Mouse (Mus musculus) limb, embryonic 14.5 days (tissue): Measurements from ENCODE around the gene Rps23. TPM values are rescaled to one million over a fixed set of nuclear protein-coding genes. Genes with fewer than 3 reads are reported as not detected.
"Not testable (repeated sequence)": the region's sequence is repeated elsewhere in the genome, so short reads cannot be mapped to it uniquely, and the experiment has no call there.

Source experiments
- ATAC-seq: fragments of 200-750 bp; cut with Nextera tagmentation; 2 replicates; pipeline ENCODE4 v1.8.0; 2017; ENCODE audit warnings: low read depth, moderate number of reproducible peaks, moderate TSS enrichment; ENCODE audit not compliant: low FRiP score
- DNase-seq: peaks from one replicate; pipeline ENCODE4 v3.0.0-alpha.2; 2015; ENCODE audit warnings: low spot score
- H3K27ac ChIP-seq: fragments of 300-500 bp; sonication (generic); replicated peaks from 2 replicates; pipeline ENCODE4 v1.5.1; 2014; ENCODE audit warnings: low read depth, mild to moderate bottlenecking, low read length, moderate library complexity, mixed read lengths
- H3K27me3 ChIP-seq: fragments of 300-500 bp; sonication (generic); 2 replicates; pipeline ENCODE4 v1.6.1; 2014; ENCODE audit warnings: low read length, mixed read lengths; ENCODE audit not compliant: control insufficient read depth, insufficient read depth
- H3K36me3 ChIP-seq: fragments of 300-500 bp; sonication (generic); 2 replicates; pipeline ENCODE4 v1.6.1; 2014; ENCODE audit warnings: mild to moderate bottlenecking, low read length, moderate library complexity, mixed read lengths; ENCODE audit not compliant: control insufficient read depth, insufficient read depth
- H3K4me1 ChIP-seq: fragments of 300-500 bp; sonication (generic); 2 replicates; pipeline ENCODE4 v1.6.1; 2014; ENCODE audit warnings: antibody characterized with exemption, low read length, mixed read lengths; ENCODE audit not compliant: control insufficient read depth, insufficient read depth
- H3K4me2 ChIP-seq: fragments of 300-500 bp; sonication (generic); replicated peaks from 2 replicates; pipeline ENCODE4 v1.6.1; 2014; ENCODE audit warnings: low read depth, mild to moderate bottlenecking, low read length, moderate library complexity; ENCODE audit not compliant: severe bottlenecking
- H3K4me3 ChIP-seq: fragments of 300-500 bp; sonication (generic); replicated peaks from 2 replicates; pipeline ENCODE4 v1.5.1; 2014; ENCODE audit warnings: low read length
- H3K9ac ChIP-seq: fragments of 300-500 bp; sonication (generic); 2 replicates; pipeline ENCODE4 v1.6.1; 2014; ENCODE audit warnings: mild to moderate bottlenecking, low read depth, low read length, moderate library complexity; ENCODE audit not compliant: severe bottlenecking
- H3K9me3 ChIP-seq: fragments of 300-500 bp; sonication (generic); 2 replicates; pipeline ENCODE4 v1.6.1; 2016; ENCODE audit warnings: low read length; ENCODE audit not compliant: control insufficient read depth
- POLR2A ChIP-seq: fragments of 200-500 bp; IDR thresholded peaks from 2 replicates; pipeline ENCODE4 v1.8.0; 2012; ENCODE audit warnings: inconsistent platforms, mild to moderate bottlenecking, moderate library complexity, borderline replicate concordance; ENCODE audit not compliant: insufficient read depth, insufficient read length; ENCODE audit errors: extremely low read depth
- WGBS: fragments of 180-500 bp; shearing (Covaris S2); extraction: QIAGEN DNeasy Blood & Tissue Kit; methylation state at CpG from one replicate; pipeline ENCODE4 v1.1.7; 2014; 5-methylcytosine and 5-hydroxymethylcytosine counted together
- polyA plus RNA-seq, 2 experiments: library from polyadenylated mRNA; depleted of rRNA in 1 of 2; stranded (reverse) in 1 of 2; unstranded in 1 of 2; fragments of >200 nt; fragmentation: Nextera tagmentation in 1 of 2; extraction: Ambion mirVana in 1 of 2; gene quantifications; 2 replicates each; pipeline versions ENCODE4 v1.2.1 to v1.2.3; 2012 to 2014

Rps23 gene
- polyA plus RNA-seq, 2 experiments: 334 to 1,530 TPM

DNA sequence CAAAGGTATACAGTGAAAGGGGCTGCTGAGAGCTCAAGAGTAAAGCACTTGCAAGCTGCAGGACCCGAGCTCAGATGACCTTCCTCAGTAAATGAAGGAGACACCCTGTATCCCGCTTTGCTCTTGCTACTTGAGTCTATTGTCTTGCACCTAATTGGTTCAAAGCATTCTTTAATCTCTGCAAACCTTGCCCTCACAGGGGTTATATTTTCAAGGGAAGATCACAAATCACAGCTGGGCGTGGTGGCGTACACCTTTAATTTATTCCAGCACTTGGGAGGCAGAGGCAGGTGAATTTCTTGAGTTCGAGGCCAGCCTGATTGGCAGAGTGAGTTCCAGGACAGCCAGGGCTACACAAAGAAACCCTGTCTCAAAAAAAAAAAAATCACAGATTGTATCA, 2.4 kb downstream of the Rps23 start:
- no peak overlapping the region for H3K4me3 ChIP-seq
- peaks cover 32% of the 10 kb centered on the region for H3K36me3 ChIP-seq
- DNase-seq: no peak
- H3K27ac ChIP-seq: no peak overlapping the region
- 93% methylated on average over 5 of the region's 5 CpGs for whole genome bisulfite sequencing
- TF ChIP-seq POLR2A: no peak
- H3K9ac ChIP-seq: no peak overlapping the region
- ATAC-seq: no peak
- no peak overlapping the region for H3K4me2 ChIP-seq
- no peaks in the 10 kb centered on the region for H3K4me1 ChIP-seq
- H3K27me3 ChIP-seq: no peaks in the 10 kb centered on the region
- H3K9me3 ChIP-seq: no peaks in the 10 kb centered on the region

GRCm38 (mm10) chr13:90926125-90926765, 3.5 kb downstream of the Rps23 start:
- ATAC-seq (no peak), DNase-seq (no peak)
- Histone ChIP-seq H3K27ac (no peak overlapping the region), H3K36me3 (peaks cover 32% of the 10 kb centered on the region), H3K4me1 (no peaks in the 10 kb centered on the region), H3K27me3 (no peaks in the 10 kb centered on the region), H3K4me2 (no peak overlapping the region), H3K9me3 (no peaks in the 10 kb centered on the region), H3K9ac (no peak overlapping the region), H3K4me3 (no peak overlapping the region)
- TF ChIP-seq POLR2A: no peak
- WGBS: 81% methylated on average over 7 of the region's 7 CpGs

DNA sequence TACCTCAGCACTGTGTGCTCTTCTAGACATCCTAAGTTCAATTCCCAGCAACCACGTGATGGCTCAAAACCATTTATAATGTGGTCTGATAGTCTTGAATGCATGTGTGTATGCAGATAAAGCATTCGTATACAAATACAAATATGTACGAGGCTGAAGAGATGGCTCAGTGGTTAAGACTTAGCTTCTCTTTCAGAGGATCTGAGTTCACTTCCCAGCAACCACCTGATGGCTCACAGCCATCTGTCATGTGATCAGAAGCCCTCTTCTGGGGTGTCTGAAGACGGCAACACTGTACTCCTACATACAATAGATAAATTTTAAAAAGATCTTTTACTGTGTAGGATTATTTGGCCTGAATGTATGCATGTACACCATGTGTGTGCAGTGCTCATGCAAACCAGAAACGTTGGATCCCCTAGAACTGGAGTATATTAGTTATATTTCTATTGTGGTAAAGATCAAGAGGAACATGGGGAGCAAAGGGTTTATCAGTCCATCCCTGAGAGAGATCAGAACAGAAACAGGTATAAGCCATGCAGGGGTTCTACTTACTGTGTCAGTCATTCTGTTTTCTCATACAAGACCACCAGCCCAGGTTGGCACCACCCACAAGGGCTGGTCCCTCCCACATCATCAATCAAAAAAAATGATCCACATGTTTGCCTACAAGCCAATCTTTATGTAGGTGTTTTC, 4.3 kb downstream of the Rps23 start:
- no peak overlapping the region for H3K9ac ChIP-seq
- no peak for ATAC-seq
- H3K36me3 ChIP-seq: peaks cover 32% of the 10 kb centered on the region
- H3K27me3 ChIP-seq: no peaks in the 10 kb centered on the region
- DNase-seq: no peak
- 75% methylated on average over 5 of the region's 5 CpGs for WGBS
- no peak overlapping the region for H3K4me2 ChIP-seq
- H3K4me1 ChIP-seq: no peaks in the 10 kb centered on the region
- H3K4me3 ChIP-seq: no peak overlapping the region
- H3K9me3 ChIP-seq: no peaks in the 10 kb centered on the region
- TF ChIP-seq POLR2A: no peak
- no peak overlapping the region for H3K27ac ChIP-seq

DNA sequence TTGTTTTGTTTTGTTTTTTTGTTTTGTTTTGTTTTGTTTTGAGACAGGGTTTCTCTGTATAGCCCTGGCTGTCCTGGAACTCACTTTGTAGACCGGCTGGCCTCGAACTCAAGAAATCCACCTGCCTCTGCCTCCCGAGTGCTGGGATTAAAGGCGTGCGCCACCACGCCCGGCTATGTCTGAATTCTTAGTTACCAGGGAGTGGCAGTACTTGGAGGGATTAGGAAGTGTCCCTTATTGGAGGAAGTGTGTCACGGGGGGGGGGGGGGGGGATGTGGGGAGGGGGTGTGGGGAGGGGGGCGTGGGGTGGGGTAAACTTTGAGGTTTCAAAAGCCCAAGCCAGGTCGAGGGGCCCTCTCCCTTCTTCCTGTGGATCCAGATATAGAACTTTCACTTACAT, 5.5 kb downstream of the Rps23 start:
- not testable (repeated sequence) for ATAC-seq, H3K27me3 ChIP-seq, H3K4me3 ChIP-seq, H3K9me3 ChIP-seq, H3K9ac ChIP-seq, H3K27ac ChIP-seq, H3K4me1 ChIP-seq, H3K4me2 ChIP-seq, DNase-seq
- peaks cover 32% of the 10 kb centered on the region for H3K36me3 ChIP-seq
- 91% methylated on average over 8 of the region's 10 CpGs for WGBS

DNA sequence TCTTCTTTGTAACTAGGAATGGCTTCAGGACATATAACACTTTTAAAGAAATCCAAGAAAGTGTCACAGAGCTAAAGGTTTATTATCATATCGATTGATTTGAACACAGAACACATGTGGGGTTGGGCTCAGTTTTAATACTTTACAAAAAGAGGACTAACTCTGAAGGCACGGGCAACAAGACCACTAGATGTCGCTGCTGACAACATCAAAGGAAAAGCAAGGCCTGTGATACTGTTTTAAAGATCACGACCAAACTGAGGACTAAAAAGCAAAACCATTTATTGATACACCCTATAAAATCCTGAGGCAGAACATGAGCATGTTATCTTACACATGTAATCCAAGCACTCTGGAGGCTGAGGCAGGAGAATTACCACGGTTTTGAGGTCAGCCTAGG, 7.1 kb downstream of the Rps23 start:
- no peak overlapping the region for H3K9ac ChIP-seq
- H3K27ac ChIP-seq: no peak overlapping the region
- ATAC-seq (0 out of 2 replicates have a peak, but pooled peaks have one; percentile 21), DNase-seq (peak; percentile 73)
- H3K4me1 ChIP-seq: no peaks in the 10 kb centered on the region
- no peaks in the 10 kb centered on the region for H3K27me3 ChIP-seq
- no peak overlapping the region for H3K4me3 ChIP-seq
- peaks cover 29% of the 10 kb centered on the region for H3K36me3 ChIP-seq
- WGBS: 18% methylated on average over 5 of the region's 5 CpGs
- TF ChIP-seq POLR2A: no peak
- H3K4me2 ChIP-seq: no peak overlapping the region
- no peaks in the 10 kb centered on the region for H3K9me3 ChIP-seq
